Mouse (Mus musculus) myocyte (in vitro differentiated cells): ENCODE data around the gene Rnf183. TPM values are rescaled to one million over a fixed set of nuclear protein-coding genes. Genes with fewer than 3 reads are reported as not detected.
A peak's percentile ranks its signal among the peaks of the same experiment; 100 is the strongest.

ENCODE experiments used
- H3K27me3 ChIP-seq: one replicate; pipeline ENCODE4 v1.6.1; 2011; ENCODE audit not compliant: control insufficient read depth, insufficient read depth, insufficient read length
- H3K36me3 ChIP-seq: one replicate; pipeline ENCODE4 v1.6.1; 2011; ENCODE audit not compliant: control insufficient read depth, insufficient read depth
- H3K4me2 ChIP-seq: one replicate; pipeline ENCODE4 v1.6.1; 2011; ENCODE audit warnings: low read depth, control low read depth
- H3K4me3 ChIP-seq: one replicate; pipeline ENCODE4 v1.5.1; 2011; ENCODE audit warnings: mild to moderate bottlenecking, control low read depth, moderate library complexity
- H3K79me2 ChIP-seq: one replicate; pipeline ENCODE4 v1.6.1; 2011; ENCODE audit not compliant: control insufficient read depth, insufficient read depth
- H3ac ChIP-seq: one replicate; pipeline ENCODE4 v1.6.1; 2011; ENCODE audit not compliant: control insufficient read depth, insufficient read length
- CEBPB ChIP-seq: IDR thresholded peaks from 2 replicates; pipeline ENCODE4 v1.6.1; 2011; ENCODE audit warnings: mild to moderate bottlenecking, moderate library complexity; ENCODE audit not compliant: poor library complexity, insufficient read depth, severe bottlenecking
- E2F4 ChIP-seq: IDR thresholded peaks from one replicate; pipeline ENCODE4 v1.6.1; 2011; ENCODE audit warnings: mild to moderate bottlenecking, control low read depth, moderate library complexity; ENCODE audit not compliant: insufficient read depth
- MAX ChIP-seq: IDR thresholded peaks from one replicate; pipeline ENCODE4 v1.6.1; 2011; ENCODE audit warnings: low read depth, mild to moderate bottlenecking, control low read depth
- MYOD1 ChIP-seq, 3 experiments: IDR thresholded peaks; one replicate each; pipeline ENCODE4 v1.6.1; 2011; ENCODE audit warnings: control low read depth in 2 of 3, low read depth in 2 of 3, mild to moderate bottlenecking in 2 of 3, moderate library complexity in 1 of 3; ENCODE audit not compliant: insufficient read length in 2 of 3, control insufficient read depth in 1 of 3
- MYOG ChIP-seq, 3 experiments: IDR thresholded peaks; one replicate each; pipeline ENCODE4 v1.6.1; 2011; ENCODE audit warnings: control low read depth in 2 of 3, low read depth in 2 of 3, mild to moderate bottlenecking in 2 of 3; ENCODE audit not compliant: insufficient read length in 2 of 3, control insufficient read depth in 1 of 3, insufficient read depth in 1 of 3
- POLR2A ChIP-seq: IDR thresholded peaks from one replicate; pipeline ENCODE4 v1.6.1; 2011; ENCODE audit warnings: low read depth, mild to moderate bottlenecking, control low read depth, moderate library complexity; ENCODE audit not compliant: insufficient read length
- POLR2AphosphoS2 ChIP-seq: IDR thresholded peaks from one replicate; pipeline ENCODE4 v1.6.1; 2011; ENCODE audit warnings: low read depth, control low read depth; ENCODE audit not compliant: insufficient read length
- REST ChIP-seq: IDR thresholded peaks from one replicate; pipeline ENCODE4 v1.6.1; 2011; ENCODE audit warnings: mild to moderate bottlenecking, control low read depth, moderate library complexity; ENCODE audit not compliant: insufficient read depth, insufficient read length
- SRF ChIP-seq: IDR thresholded peaks from one replicate; pipeline ENCODE4 v1.6.1; 2011; ENCODE audit warnings: low read depth; ENCODE audit not compliant: control insufficient read depth, insufficient read length
- TCF12 ChIP-seq: IDR thresholded peaks from one replicate; pipeline ENCODE4 v1.6.1; 2011; ENCODE audit warnings: mild to moderate bottlenecking, control low read depth; ENCODE audit not compliant: poor library complexity, insufficient read depth, severe bottlenecking
- TCF3 ChIP-seq: IDR thresholded peaks from one replicate; pipeline ENCODE4 v1.6.1; 2011; ENCODE audit warnings: low read depth, control low read depth; ENCODE audit not compliant: insufficient read length
- USF1 ChIP-seq: IDR thresholded peaks from one replicate; pipeline ENCODE4 v1.6.1; 2011; ENCODE audit warnings: low read depth, mild to moderate bottlenecking, control low read depth, moderate library complexity
- polyA plus RNA-seq: library from polyadenylated mRNA; unstranded; fragments of >200 nt; fragmentation: generic; extraction: Trizol; gene quantifications from one replicate; pipeline ENCODE4 v1.2.1, GENCODE M21; 2012; ENCODE audit warnings: missing spikeins

The Rnf183 gene
- polyA plus RNA-seq, 1 experiment, result not detected

- Histone ChIP-seq H3ac (no peak overlapping the region), H3K27me3 (no peaks in the 10 kb centered on the region), H3K36me3 (peaks cover 18% of the 10 kb centered on the region), H3K4me3 (no peak overlapping the region), H3K79me2 (no peaks in the 10 kb centered on the region), H3K4me2 (no peak overlapping the region)
- TF ChIP-seq TCF12 (no peak), POLR2A (peak; percentile 33), CEBPB (no peak), POLR2AphosphoS2 (peak; percentile 85)
These were observed 49.6 kb downstream of the Rnf183 start for GRCm38 (mm10) chr4:62385439-62385838.

- Histone ChIP-seq H3K79me2 (no peaks in the 10 kb centered on the region), H3K4me3 (no peak overlapping the region), H3K27me3 (no peaks in the 10 kb centered on the region), H3K36me3 (peaks cover 17% of the 10 kb centered on the region), H3ac (no peak overlapping the region), H3K4me2 (no peak overlapping the region)
- TF ChIP-seq USF1, result no peak
- no peak for TF ChIP-seq POLR2AphosphoS2
- no peak for TF ChIP-seq CEBPB
- no peak for TF ChIP-seq MAX
- no peak for TF ChIP-seq TCF3
- no peak for TF ChIP-seq MYOD1 (IDR thresholded peaks at IDR 0.05; ENCODE audit: control insufficient read depth in 1 of 3, insufficient read length in 2 of 3, low read depth in 2 of 3)
- no peak for TF ChIP-seq E2F4
- TF ChIP-seq SRF, result no peak
These were observed 50.9 kb downstream of the Rnf183 start for GRCm38 (mm10) chr4:62384159-62384558.

DNA sequence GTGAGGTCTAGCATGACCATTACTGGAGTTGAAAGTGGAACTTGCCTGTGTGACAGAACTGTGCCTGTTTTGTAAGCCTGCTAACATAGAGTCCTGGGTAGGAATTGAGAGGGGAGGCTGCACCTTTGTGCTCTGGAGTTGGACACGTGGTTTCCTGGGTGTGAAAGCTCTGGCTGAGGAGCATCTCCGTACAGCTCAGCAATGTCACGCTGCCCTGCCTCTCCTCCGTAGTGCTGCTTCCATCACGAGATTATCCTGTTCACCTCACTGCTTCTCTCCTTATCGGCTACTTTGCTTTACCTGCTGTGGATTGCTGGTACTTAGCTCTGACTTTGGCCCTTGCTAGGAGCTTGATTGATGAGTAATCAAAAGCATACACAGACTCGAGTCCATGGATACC, 51.3 kb downstream of the Rnf183 start:
- TF ChIP-seq CEBPB (no peak), TCF3 (no peak), SRF (no peak), REST (no peak), E2F4 (no peak), POLR2A (no peak), USF1 (no peak), MAX (no peak), MYOG (IDR thresholded peaks at IDR 0.05; ENCODE audit: control insufficient read depth in 1 of 3, insufficient read depth in 1 of 3, insufficient read length in 2 of 3, low read depth in 2 of 3) (no peak), MYOD1 (IDR thresholded peaks at IDR 0.05; ENCODE audit: control insufficient read depth in 1 of 3, insufficient read length in 2 of 3, low read depth in 2 of 3) (no peak)
- Histone ChIP-seq H3K36me3 (peaks cover 13% of the 10 kb centered on the region), H3K4me2 (no peak overlapping the region), H3ac (no peak overlapping the region), H3K27me3 (no peaks in the 10 kb centered on the region), H3K4me3 (no peak overlapping the region), H3K79me2 (no peaks in the 10 kb centered on the region)

DNA sequence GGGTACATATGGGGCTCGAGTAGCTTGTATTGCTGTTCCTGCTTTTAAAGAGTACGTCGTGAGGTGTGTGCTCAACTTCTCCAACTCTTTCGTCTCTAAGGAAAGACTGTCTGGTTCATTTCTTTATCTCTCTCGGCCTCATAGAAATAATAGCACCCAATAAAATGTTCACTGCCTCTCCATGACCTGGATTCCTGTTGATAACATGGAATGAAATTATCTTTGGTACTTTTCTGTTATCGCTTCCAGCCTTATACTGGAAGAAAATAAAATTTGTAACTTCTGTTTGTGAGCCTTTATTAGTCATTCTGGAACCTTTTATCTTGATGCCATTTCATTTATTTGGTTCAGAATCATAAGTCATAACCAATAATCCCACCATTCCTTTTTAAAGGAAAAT, 51.8 kb downstream of the Rnf183 start:
- Histone ChIP-seq H3K79me2 (no peaks in the 10 kb centered on the region), H3ac (no peak overlapping the region), H3K4me3 (no peak overlapping the region), H3K4me2 (no peak overlapping the region), H3K27me3 (no peaks in the 10 kb centered on the region), H3K36me3 (peaks cover 10% of the 10 kb centered on the region)
- TF ChIP-seq TCF12, result no peak
- TF ChIP-seq POLR2A, result no peak

DNA sequence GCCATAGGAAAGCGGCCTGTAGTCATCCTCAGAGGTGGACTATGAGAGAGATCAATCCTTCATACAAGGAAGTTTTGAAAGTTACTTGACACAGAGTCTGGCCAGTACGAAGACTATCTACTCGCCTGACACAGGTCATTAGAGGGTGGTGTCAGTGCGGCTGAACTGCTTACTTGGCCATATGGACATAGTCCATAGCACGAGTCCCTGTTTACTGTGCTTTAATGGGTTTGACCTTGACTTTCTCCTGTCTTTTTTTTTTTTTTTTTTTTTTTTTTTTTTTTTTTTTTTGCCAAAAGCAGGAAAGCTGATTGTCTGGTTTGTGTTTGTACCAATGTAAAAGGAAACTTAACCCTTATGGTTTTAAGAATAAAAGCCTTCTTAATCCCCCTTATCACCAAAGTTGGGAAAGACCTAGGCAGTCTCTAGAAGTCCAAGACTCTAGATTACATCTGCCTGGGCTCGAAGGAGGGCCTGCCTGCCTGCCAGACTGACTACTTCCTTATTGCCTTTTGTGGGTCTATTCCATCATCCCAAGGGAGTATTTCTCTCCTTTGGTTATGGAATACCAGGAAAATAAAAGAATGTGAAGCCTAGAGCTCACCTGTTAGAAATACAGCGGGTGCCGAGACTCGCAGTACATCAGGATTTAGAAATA, 55.2 kb downstream of the Rnf183 start:
- Histone ChIP-seq H3K4me3 (no peak overlapping the region), H3K79me2 (peaks cover 7% of the 10 kb centered on the region), H3K27me3 (no peaks in the 10 kb centered on the region), H3ac (no peak overlapping the region), H3K36me3 (no peaks in the 10 kb centered on the region), H3K4me2 (no peak overlapping the region)
- no peak for TF ChIP-seq TCF3
- no peak for TF ChIP-seq USF1
- TF ChIP-seq MYOG (IDR thresholded peaks at IDR 0.05; ENCODE audit: control insufficient read depth in 1 of 3, insufficient read depth in 1 of 3, insufficient read length in 2 of 3, low read depth in 2 of 3), result no peak
- TF ChIP-seq MYOD1 (IDR thresholded peaks at IDR 0.05; ENCODE audit: control insufficient read depth in 1 of 3, insufficient read length in 2 of 3, low read depth in 2 of 3), result no peak
- TF ChIP-seq E2F4, result no peak

Other genes starting within 250 kb of the Rnf183 start
- gene Zfp37, start 204.2 kb downstream of the Rnf183 start, polyA plus RNA-seq, result 0.46 TPM
- 4.2 TPM for gene Slc31a2, start 172.7 kb downstream of the Rnf183 start, polyA plus RNA-seq
- gene Fkbp15, start 74.7 kb downstream of the Rnf183 start, polyA plus RNA-seq, result 18.4 TPM
- 22.5 TPM for gene Slc31a1, start 74.5 kb downstream of the Rnf183 start, polyA plus RNA-seq
- 49.2 TPM for gene Cdc26, start 26.6 kb downstream of the Rnf183 start, polyA plus RNA-seq
- 6.0 TPM for gene Prpf4, start 26.5 kb downstream of the Rnf183 start, polyA plus RNA-seq
- gene Wdr31, start 35.6 kb upstream of the Rnf183 start, polyA plus RNA-seq, result 3.3 TPM
- gene Bspry, start 44.8 kb upstream of the Rnf183 start, polyA plus RNA-seq, result 1.1 TPM
- gene Hdhd3, start 68.2 kb upstream of the Rnf183 start, polyA plus RNA-seq, result 26.8 TPM
- gene Alad, start 84.7 kb upstream of the Rnf183 start, polyA plus RNA-seq, result 89.6 TPM
- 37.3 TPM for gene Pole3, start 89.8 kb upstream of the Rnf183 start, polyA plus RNA-seq
- gene 4933430I17Rik, start 90.1 kb upstream of the Rnf183 start, polyA plus RNA-seq, result 0.08 TPM
- 40.4 TPM for gene Rgs3, start 124.6 kb upstream of the Rnf183 start, polyA plus RNA-seq